In the genomic region with DNA sequence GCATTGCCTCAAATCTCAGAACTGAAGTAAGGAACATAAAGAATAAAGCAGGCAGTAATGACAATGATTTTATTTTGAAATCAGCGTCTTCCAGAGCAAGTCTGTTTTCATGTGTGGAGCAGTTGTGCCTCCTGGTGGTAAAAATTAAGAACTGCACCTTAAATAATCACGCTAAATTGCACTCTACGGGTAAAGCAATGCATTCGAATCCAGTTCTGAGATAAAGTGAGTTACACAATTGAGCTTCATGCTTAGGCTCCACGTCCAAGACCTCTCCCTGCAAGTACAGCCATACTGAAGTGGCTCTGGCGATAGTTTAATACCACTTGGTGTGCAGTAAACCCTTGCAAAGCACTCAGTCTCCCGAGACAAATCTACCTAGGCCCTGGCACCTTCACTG, we compare ENCODE assay signal across 8 mouse cellular contexts.
A peak's percentile ranks its signal among the peaks of the same experiment; 100 is the strongest.
DNase-seq lines count a peak whose midpoint lies in the region; ATAC-seq lines count a peak whose summit lies in the region.

No protein-coding gene starts in this region.

- DNase-seq in heart, adult 18-20 months: peak; percentile 38 to 69
- no peak for DNase-seq in heart, adult 11 months
- peak; percentile 48 for DNase-seq in right cerebral cortex, adult 18-20 months
- DNase-seq in right cerebral cortex, postnatal 4 days: no peak
- DNase-seq in c-Kit-positive CD71-negative TER-119-negative erythroid progenitor cells, embryonic 14.5 days (ENCODE audit: low read depth): peak; percentile 37
- DNase-seq in spleen, postnatal 4 days (ENCODE audit: low spot score in 2 of 2): no peak

- ATAC-seq in inflammation-experienced regulatory T-cells, adult 6 months: peak; percentile 68
- ATAC-seq in megakaryocyte progenitor cell, adult 5-6 weeks (replicated peaks; ENCODE audit: poor library complexity): peak; percentile 81

Comparison
In these comparisons a context has a peak if more than half of its experiments do, and no peak if none do; other contexts are left out.
1. DNase-seq: peak in heart, adult 18-20 months (2 of 2), right cerebral cortex, adult 18-20 months (single experiment) and c-Kit-positive CD71-negative TER-119-negative erythroid progenitor cells, embryonic 14.5 days (single experiment); none in heart, adult 11 months (single experiment), right cerebral cortex, postnatal 4 days (single experiment) and spleen, postnatal 4 days (0 of 2).